Mouse (Mus musculus): ENCODE data around the gene Mpnd.

DNA sequence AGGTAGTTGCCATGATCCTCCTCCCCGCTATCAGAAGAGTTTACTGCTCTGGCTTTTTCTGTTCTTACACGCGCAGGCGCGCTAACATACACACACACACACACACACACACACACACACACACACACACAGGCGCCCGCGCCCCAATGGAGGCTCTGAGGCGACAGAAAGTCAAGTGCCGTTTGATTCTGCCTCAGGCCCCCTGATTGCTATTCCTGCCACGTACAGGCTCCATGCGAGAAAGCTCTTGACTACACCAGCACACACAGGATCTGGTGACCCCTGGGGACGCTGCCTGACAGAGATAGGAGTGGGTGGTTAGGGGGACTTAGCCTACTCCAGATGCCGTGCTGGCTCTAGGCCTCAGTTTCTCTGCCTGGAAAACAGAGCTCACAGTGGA lies 36.0 kb upstream of the Mpnd start:
- TF ChIP-seq POLR2A (IDR thresholded peaks at IDR 0.05; ENCODE audit: control insufficient read depth, extremely low read depth, insufficient read depth, low read length, poor library complexity) = no peak
- no peak for TF ChIP-seq CTCF (IDR thresholded peaks at IDR 0.05; ENCODE audit: borderline replicate concordance, control insufficient read depth, extremely low read depth, insufficient read depth, low read length, poor library complexity)

Measured in thymus, adult 2 months (tissue).